Mouse (Mus musculus): Measurements from ENCODE around the gene Rnf150. TPM values are rescaled to one million over a fixed set of nuclear protein-coding genes. Genes with fewer than 3 reads are reported as not detected.

The Rnf150 gene
- total and polyA plus RNA-seq, 3 experiments = 0.13 to 0.50 (median 0.39) TPM

DNA sequence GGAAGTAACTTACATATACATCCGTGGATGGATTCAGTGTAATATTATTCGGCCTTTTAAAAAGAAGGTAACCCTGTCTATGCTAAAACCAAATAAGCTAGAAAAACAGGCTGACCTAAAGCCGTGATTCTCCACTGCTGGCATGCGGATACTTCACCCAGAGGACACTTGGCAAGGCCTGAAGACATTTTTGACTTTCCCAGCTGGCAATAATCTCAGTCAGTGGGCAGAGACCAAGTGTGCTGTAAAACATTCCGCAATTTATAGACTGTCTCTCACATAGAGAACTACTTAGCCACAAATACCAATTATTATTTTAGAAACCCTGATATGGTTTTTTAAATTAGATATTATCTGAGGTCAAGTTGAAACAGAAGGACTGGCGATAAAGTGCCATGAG lies 202.9 kb downstream of the Rnf150 start:
- dilution Hi-C loops (cut with MboI; ENCODE audit: extremely low pct_ligation_motif_present, extremely low pct_unique_long_range_greater_than_20kb, low sequenced_read_pairs) = no loop called here
- peaks cover 3 to 43% of the 10 kb centered on the region in 2 experiments; a peak in 3 of 4 replicates for H3K4me1 ChIP-seq (ENCODE audit: control insufficient read depth in 1 of 2, insufficient read depth in 2 of 2)
- H3K79me2 ChIP-seq (replicated peaks; ENCODE audit: control insufficient read depth, extremely low read depth, insufficient read depth, poor library complexity, severe bottlenecking) = no peaks in the 10 kb centered on the region
- TF ChIP-seq ZNF384 (IDR thresholded peaks at IDR 0.05; ENCODE audit: low read depth, low read length) (no peak), POLR2AphosphoS2 (IDR thresholded peaks at IDR 0.05; ENCODE audit: low read depth, low read length) (no peak), CTCF (conservative IDR thresholded peaks at IDR 0.05 in 1 of 2, IDR thresholded peaks at IDR 0.05 in 1 of 2; ENCODE audit: low read depth in 2 of 2, low read length in 2 of 2) (no peak), SMC3 (IDR thresholded peaks at IDR 0.05; ENCODE audit: low read depth, low read length) (no peak), IRF4 (IDR thresholded peaks at IDR 0.05; ENCODE audit: low read depth, low read length) (no peak), ZMIZ1 (IDR thresholded peaks at IDR 0.05; ENCODE audit: low read depth, low read length) (no peak), ELF1 (IDR thresholded peaks at IDR 0.05; ENCODE audit: low read depth, low read length) (no peak), MAX (IDR thresholded peaks at IDR 0.05; ENCODE audit: low read length) (no peak), GABPA (IDR thresholded peaks at IDR 0.05; ENCODE audit: insufficient replicate concordance, low read depth, low read length) (no peak), NRF1 (IDR thresholded peaks at IDR 0.05; ENCODE audit: low read depth, low read length) (no peak), ZKSCAN1 (IDR thresholded peaks at IDR 0.05; ENCODE audit: borderline replicate concordance, low read depth, low read length) (no peak)
- no peak for DNase-seq (ENCODE audit: extremely low read depth)
- no peak overlapping the region for H3K4me3 ChIP-seq (replicated peaks in 1 of 3; ENCODE audit: low read depth in 2 of 3, low read length in 2 of 3, poor library complexity in 1 of 3)
- H3K9me3 ChIP-seq (replicated peaks; ENCODE audit: low read length) = no peaks in the 10 kb centered on the region
- no peaks in the 10 kb centered on the region for H3K36me3 ChIP-seq (replicated peaks in 1 of 2; ENCODE audit: control insufficient read depth in 1 of 2, insufficient read depth in 1 of 2, low read length in 1 of 2)
- in situ Hi-C loops (cut with MboI; ENCODE audit: low pct_ligation_motif_present, low pct_unique_long_range_greater_than_20kb, low sequenced_read_pairs) = no loop called here
- H3K9ac ChIP-seq (ENCODE audit: insufficient read depth, low read depth) = no peak overlapping the region
- H3K4me2 ChIP-seq (ENCODE audit: insufficient read depth, low read depth, poor library complexity, severe bottlenecking) = no peak overlapping the region
- H3K27me3 ChIP-seq (replicated peaks) = no peaks in the 10 kb centered on the region
- no peak overlapping the region for H3K27ac ChIP-seq (ENCODE audit: insufficient read depth, low read depth)

- Histone ChIP-seq H3K27me3 (replicated peaks) (no peaks in the 10 kb centered on the region), H3K79me2 (replicated peaks; ENCODE audit: control insufficient read depth, extremely low read depth, insufficient read depth, poor library complexity, severe bottlenecking) (no peaks in the 10 kb centered on the region), H3K36me3 (replicated peaks in 1 of 2; ENCODE audit: control insufficient read depth in 1 of 2, insufficient read depth in 1 of 2, low read length in 1 of 2) (no peaks in the 10 kb centered on the region), H3K27ac (ENCODE audit: insufficient read depth, low read depth) (no peak overlapping the region), H3K4me3 (replicated peaks in 1 of 3; ENCODE audit: low read depth in 2 of 3, low read length in 2 of 3, poor library complexity in 1 of 3) (no peak overlapping the region), H3K4me1 (ENCODE audit: control insufficient read depth in 1 of 2, insufficient read depth in 2 of 2) (peaks cover 3 to 42% of the 10 kb centered on the region in 2 experiments; a peak in 3 of 4 replicates), H3K9me3 (replicated peaks; ENCODE audit: low read length) (no peaks in the 10 kb centered on the region), H3K9ac (ENCODE audit: insufficient read depth, low read depth) (no peak overlapping the region), H3K4me2 (ENCODE audit: insufficient read depth, low read depth, poor library complexity, severe bottlenecking) (no peak overlapping the region)
- DNase-seq (ENCODE audit: extremely low read depth) = no peak
- TF ChIP-seq SMC3 (IDR thresholded peaks at IDR 0.05; ENCODE audit: low read depth, low read length) (no peak), ZC3H11A (IDR thresholded peaks at IDR 0.05; ENCODE audit: low read depth, low read length) (no peak), MYC (IDR thresholded peaks at IDR 0.05; ENCODE audit: low read depth, low read length) (no peak), JUN (IDR thresholded peaks at IDR 0.05; ENCODE audit: insufficient read depth, low read depth, low read length) (no peak), KAT2A (IDR thresholded peaks at IDR 0.05; ENCODE audit: insufficient replicate concordance, low read length) (no peak), RCOR1 (conservative IDR thresholded peaks at IDR 0.05; ENCODE audit: low read depth, low read length) (no peak), MXI1 (IDR thresholded peaks at IDR 0.05; ENCODE audit: low read depth, low read length) (no peak), GABPA (IDR thresholded peaks at IDR 0.05; ENCODE audit: insufficient replicate concordance, low read depth, low read length) (no peak), TBP (conservative IDR thresholded peaks at IDR 0.05; ENCODE audit: low read depth, low read length) (no peak), JUND (conservative IDR thresholded peaks at IDR 0.05; ENCODE audit: low read depth, low read length) (no peak), PAX5 (IDR thresholded peaks at IDR 0.05; ENCODE audit: low read length) (no peak)
- in situ Hi-C loops (cut with MboI; ENCODE audit: low pct_ligation_motif_present, low pct_unique_long_range_greater_than_20kb, low sequenced_read_pairs) = no loop called here
- dilution Hi-C loops (cut with MboI; ENCODE audit: extremely low pct_ligation_motif_present, extremely low pct_unique_long_range_greater_than_20kb, low sequenced_read_pairs) = no loop called here
Observed at GRCm38 (mm10) chr8:83066846-83067245, 203.7 kb downstream of the Rnf150 start.

All from CH12.LX (cell line).